Mouse (Mus musculus) hindbrain, embryonic 15.5 days (tissue): ENCODE results near the gene Krt8. TPM values are rescaled to one million over a fixed set of nuclear protein-coding genes. Genes with fewer than 3 reads are reported as not detected.

Source experiments
- ATAC-seq: fragments of 200-750 bp; cut with Nextera tagmentation; 2 replicates; pipeline ENCODE4 v1.8.0; 2017; ENCODE audit warnings: low read depth, moderate number of reproducible peaks, moderate TSS enrichment; ENCODE audit not compliant: low FRiP score
- H3K27ac ChIP-seq: fragments of 300-500 bp; sonication (generic); replicated peaks from 2 replicates; pipeline ENCODE4 v1.5.1; 2015; ENCODE audit warnings: mild to moderate bottlenecking, inconsistent platforms
- H3K27me3 ChIP-seq: fragments of 300-500 bp; sonication (generic); 2 replicates; pipeline ENCODE4 v1.6.1; 2015; ENCODE audit warnings: control low read depth, inconsistent platforms
- H3K36me3 ChIP-seq: fragments of 300-500 bp; sonication (generic); 2 replicates; pipeline ENCODE4 v1.6.1; 2015; ENCODE audit warnings: control low read depth, inconsistent platforms
- H3K4me1 ChIP-seq: fragments of 300-500 bp; sonication (generic); replicated peaks from 2 replicates; pipeline ENCODE4 v1.6.1; 2015; ENCODE audit warnings: control low read depth, inconsistent platforms
- H3K4me2 ChIP-seq: fragments of 300-500 bp; sonication (generic); 2 replicates; pipeline ENCODE4 v1.6.1; 2015; ENCODE audit warnings: moderate library complexity, mild to moderate bottlenecking, inconsistent platforms
- H3K4me3 ChIP-seq: fragments of 300-500 bp; sonication (generic); 2 replicates; pipeline ENCODE4 v1.5.1; 2015; ENCODE audit warnings: mild to moderate bottlenecking, inconsistent platforms
- H3K9ac ChIP-seq: fragments of 300-500 bp; sonication (generic); 2 replicates; pipeline ENCODE4 v1.6.1; 2015; ENCODE audit warnings: inconsistent platforms
- H3K9me3 ChIP-seq: fragments of 300-500 bp; sonication (generic); 2 replicates; pipeline ENCODE4 v1.6.1; 2016; ENCODE audit warnings: control low read depth, inconsistent platforms
- WGBS: fragments of 180-500 bp; shearing (Covaris S2); methylation state at CpG from one replicate; pipeline ENCODE4 v1.1.7; 2015; 5-methylcytosine and 5-hydroxymethylcytosine counted together
- polyA plus RNA-seq: library from polyadenylated mRNA; unstranded; fragments of >200 nt; fragmentation: Nextera tagmentation; extraction: Ambion mirVana; gene quantifications from 2 replicates; pipeline ENCODE4 v1.2.1, GENCODE M21; 2015

Krt8 gene
- polyA plus RNA-seq, 1 experiment from 2014 or later = 4.6 TPM

GRCm38 (mm10) chr15:101988119-101988518, 16.2 kb downstream of the Krt8 start:
- Histone ChIP-seq H3K4me2 (peak overlapping the region; percentile 36), H3K9ac (no peak overlapping the region), H3K36me3 (no peaks in the 10 kb centered on the region), H3K4me3 (no peak overlapping the region), H3K27ac (no peak overlapping the region), H3K27me3 (peaks cover 8% of the 10 kb centered on the region; the same call in 1 of the 2 replicates), H3K4me1 (peaks cover 6% of the 10 kb centered on the region; the same call in 1 of the 2 replicates), H3K9me3 (no peaks in the 10 kb centered on the region)
- WGBS = 0% methylated on average over 10 of the region's 10 CpGs
- no peak for ATAC-seq

- H3K4me1 ChIP-seq = peaks cover 6% of the 10 kb centered on the region; the same call in 1 of the 2 replicates
- no peaks in the 10 kb centered on the region for H3K36me3 ChIP-seq
- peak overlapping the region; percentile 56 for H3K4me2 ChIP-seq
- no peak for ATAC-seq
- no peaks in the 10 kb centered on the region for H3K9me3 ChIP-seq
- peak overlapping the region; percentile 39; the same call in 1 of the 2 replicates for H3K27ac ChIP-seq
- H3K9ac ChIP-seq = no peak overlapping the region
- H3K4me3 ChIP-seq = no peak overlapping the region
- 0 out of 2 replicates have a peak, but pooled peaks cover 3% of the 10 kb centered on the region for H3K27me3 ChIP-seq
- 20% methylated on average over 6 of the region's 6 CpGs for WGBS
Observed at GRCm38 (mm10) chr15:101984746-101985145, 19.5 kb downstream of the Krt8 start.

GRCm38 (mm10) chr15:101983949-101984601, 20.2 kb downstream of the Krt8 start:
- Histone ChIP-seq H3K36me3 (no peaks in the 10 kb centered on the region), H3K4me3 (peak overlapping the region; percentile 34), H3K4me1 (peaks cover 6% of the 10 kb centered on the region; the same call in 1 of the 2 replicates), H3K27ac (peak overlapping the region; percentile 89), H3K9ac (peak overlapping the region; percentile 20; the same call in 1 of the 2 replicates), H3K4me2 (peak overlapping the region; percentile 56), H3K9me3 (no peaks in the 10 kb centered on the region), H3K27me3 (0 out of 2 replicates have a peak, but pooled peaks cover under 1% of the 10 kb centered on the region)
- ATAC-seq = peak; percentile 96
- WGBS = 3% methylated on average over 15 of the region's 15 CpGs

GRCm38 (mm10) chr15:101983315-101983948, 20.9 kb downstream of the Krt8 start:
- peak overlapping the region; percentile 56 for H3K4me2 ChIP-seq
- 79% methylated on average over 13 of the region's 13 CpGs for WGBS
- ATAC-seq = no peak
- H3K27ac ChIP-seq = peak overlapping the region; percentile 89
- no peaks in the 10 kb centered on the region for H3K9me3 ChIP-seq
- no peaks in the 10 kb centered on the region for H3K36me3 ChIP-seq
- peaks cover 6% of the 10 kb centered on the region; the same call in 1 of the 2 replicates for H3K4me1 ChIP-seq
- no peaks in the 10 kb centered on the region for H3K27me3 ChIP-seq
- peak overlapping the region; percentile 34 for H3K4me3 ChIP-seq
- no peak overlapping the region for H3K9ac ChIP-seq

GRCm38 (mm10) chr15:101980849-101981248, 23.4 kb downstream of the Krt8 start:
- Histone ChIP-seq H3K4me2 (no peak overlapping the region), H3K4me1 (peaks cover 16% of the 10 kb centered on the region), H3K9me3 (no peaks in the 10 kb centered on the region), H3K27me3 (no peaks in the 10 kb centered on the region), H3K36me3 (no peaks in the 10 kb centered on the region), H3K9ac (no peak overlapping the region), H3K4me3 (no peak overlapping the region), H3K27ac (no peak overlapping the region)
- no peak for ATAC-seq
- WGBS = 75% methylated on average over 6 of the region's 6 CpGs

- H3K9me3 ChIP-seq = no peaks in the 10 kb centered on the region
- H3K27me3 ChIP-seq = no peaks in the 10 kb centered on the region
- peak overlapping the region; percentile 37 for H3K4me3 ChIP-seq
- peak; percentile 59 for ATAC-seq
- 3% methylated on average over 39 of the region's 39 CpGs for WGBS
- peak overlapping the region; percentile 80 for H3K4me2 ChIP-seq
- no peaks in the 10 kb centered on the region for H3K36me3 ChIP-seq
- H3K4me1 ChIP-seq = peaks cover 12% of the 10 kb centered on the region
- peak overlapping the region; percentile 39 for H3K9ac ChIP-seq
- H3K27ac ChIP-seq = peak overlapping the region; percentile 30
Observed at GRCm38 (mm10) chr15:101977043-101977726, 27.1 kb downstream of the Krt8 start.

- Histone ChIP-seq H3K36me3 (no peaks in the 10 kb centered on the region), H3K4me2 (peak overlapping the region; percentile 80), H3K9me3 (no peaks in the 10 kb centered on the region), H3K9ac (no peak overlapping the region), H3K4me1 (peaks cover 12% of the 10 kb centered on the region), H3K4me3 (no peak overlapping the region), H3K27ac (no peak overlapping the region; the same call in 1 of the 2 replicates), H3K27me3 (no peaks in the 10 kb centered on the region)
- 57% methylated on average over 3 of the region's 3 CpGs for WGBS
- no peak for ATAC-seq
Observed at GRCm38 (mm10) chr15:101976641-101977040, 27.6 kb downstream of the Krt8 start.

- H3K36me3 ChIP-seq = no peaks in the 10 kb centered on the region
- no peak overlapping the region for H3K27ac ChIP-seq
- no peak for ATAC-seq
- no peak overlapping the region for H3K9ac ChIP-seq
- 58% methylated on average over 5 of the region's 5 CpGs for WGBS
- no peak overlapping the region for H3K4me2 ChIP-seq
- H3K9me3 ChIP-seq = no peaks in the 10 kb centered on the region
- H3K27me3 ChIP-seq = no peaks in the 10 kb centered on the region
- no peak overlapping the region for H3K4me3 ChIP-seq
- H3K4me1 ChIP-seq = peaks cover 12% of the 10 kb centered on the region
Observed at GRCm38 (mm10) chr15:101976023-101976422, 28.3 kb downstream of the Krt8 start.

GRCm38 (mm10) chr15:101974083-101974845, 30.0 kb downstream of the Krt8 start:
- Histone ChIP-seq H3K4me2 (no peak overlapping the region), H3K9me3 (no peaks in the 10 kb centered on the region), H3K4me1 (peaks cover 12% of the 10 kb centered on the region), H3K27me3 (no peaks in the 10 kb centered on the region), H3K27ac (no peak overlapping the region), H3K4me3 (no peak overlapping the region), H3K9ac (no peak overlapping the region), H3K36me3 (no peaks in the 10 kb centered on the region)
- ATAC-seq = no peak
- 57% methylated on average over 16 of the region's 16 CpGs for WGBS

GRCm38 (mm10) chr15:101973414-101974077, 30.7 kb downstream of the Krt8 start:
- Histone ChIP-seq H3K36me3 (no peaks in the 10 kb centered on the region), H3K27ac (no peak overlapping the region), H3K4me2 (no peak overlapping the region), H3K4me1 (peaks cover 12% of the 10 kb centered on the region), H3K27me3 (no peaks in the 10 kb centered on the region), H3K9me3 (no peaks in the 10 kb centered on the region), H3K4me3 (no peak overlapping the region), H3K9ac (no peak overlapping the region)
- 8% methylated on average over 15 of the region's 15 CpGs for WGBS
- peak; percentile 66; the same call in 1 of the 2 replicates for ATAC-seq

- ATAC-seq = no peak
- 5% methylated on average over 3 of the region's 6 CpGs for whole genome bisulfite sequencing
Observed at GRCm38 (mm10) chr15:101970536-101970935, 33.7 kb downstream of the Krt8 start.

More at GRCm38 (mm10) chr15:101970536-101970935, 33.7 kb downstream of the Krt8 start:
- H3K27me3 ChIP-seq = no peaks in the 10 kb centered on the region
- H3K27ac ChIP-seq = no peak overlapping the region
- no peaks in the 10 kb centered on the region for H3K9me3 ChIP-seq
- H3K4me2 ChIP-seq = no peak overlapping the region
- H3K4me3 ChIP-seq = no peak overlapping the region
- H3K4me1 ChIP-seq = 0 out of 2 replicates have a peak, but pooled peaks cover 3% of the 10 kb centered on the region
- H3K36me3 ChIP-seq = no peaks in the 10 kb centered on the region
- no peak overlapping the region for H3K9ac ChIP-seq
